Mouse (Mus musculus) thymus, postnatal 4 days (tissue): ENCODE results near the gene Rasl11b.
A peak's percentile ranks its signal among the peaks of the same experiment; 100 is the strongest.

Experiments used
- DNase-seq: peaks from one replicate; pipeline ENCODE4 v3.0.0; 2021

Gene Rasl11b

GRCm38 (mm10) chr5:74211346-74211745, 16.3 kb downstream of the Rasl11b start:
- DNase-seq = no peak

- DNase-seq = no peak
Measured at GRCm38 (mm10) chr5:74214501-74215110, 19.5 kb downstream of the Rasl11b start.

- no peak for DNase-seq
Measured at GRCm38 (mm10) chr5:74215125-74215524, 20.0 kb downstream of the Rasl11b start.

GRCm38 (mm10) chr5:74218524-74218923, 23.4 kb downstream of the Rasl11b start:
- DNase-seq = no peak

DNA sequence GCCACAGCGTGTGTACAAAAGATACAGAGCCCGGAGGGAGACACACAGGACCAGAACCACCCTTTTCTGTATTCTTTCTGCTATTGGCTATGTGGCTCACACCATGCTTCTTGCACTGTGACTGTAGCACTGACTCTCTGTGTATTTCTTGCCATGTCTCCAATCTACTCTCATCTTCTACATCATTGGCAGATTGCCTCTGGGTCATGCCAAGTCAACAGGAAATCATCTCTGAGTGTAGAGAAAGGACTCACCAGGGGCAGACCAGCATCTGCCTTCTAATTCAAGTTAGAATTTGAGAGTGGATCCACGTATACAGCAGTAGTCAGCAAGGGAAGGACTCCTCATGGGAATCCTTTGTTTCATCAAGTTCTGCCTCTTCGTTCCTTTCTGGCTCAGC, 27.5 kb downstream of the Rasl11b start:
- no peak for DNase-seq

DNA sequence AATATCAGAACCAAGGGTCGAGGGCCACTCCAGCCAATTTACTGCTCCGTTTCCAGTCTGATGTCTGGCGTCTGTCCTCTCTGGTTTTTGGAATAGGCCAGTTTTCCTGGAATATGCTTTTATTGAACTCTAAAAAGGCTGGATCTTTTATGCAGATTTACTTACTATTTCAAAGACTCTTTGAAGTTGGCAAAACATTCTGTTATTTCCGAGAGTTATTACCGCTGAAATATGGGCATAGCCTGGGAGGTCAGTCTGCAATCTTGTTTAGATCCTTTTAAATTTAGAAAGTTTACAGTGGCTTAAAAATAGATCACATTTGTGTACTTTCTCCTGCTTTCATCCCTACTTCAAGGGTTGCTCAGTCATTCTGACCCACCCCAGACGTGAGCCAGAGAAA, 29.4 kb downstream of the Rasl11b start:
- DNase-seq = no peak

GRCm38 (mm10) chr5:74226183-74226582, 31.1 kb downstream of the Rasl11b start:
- no peak for DNase-seq

GRCm38 (mm10) chr5:74227352-74227751, 32.3 kb downstream of the Rasl11b start:
- DNase-seq = no peak

DNA sequence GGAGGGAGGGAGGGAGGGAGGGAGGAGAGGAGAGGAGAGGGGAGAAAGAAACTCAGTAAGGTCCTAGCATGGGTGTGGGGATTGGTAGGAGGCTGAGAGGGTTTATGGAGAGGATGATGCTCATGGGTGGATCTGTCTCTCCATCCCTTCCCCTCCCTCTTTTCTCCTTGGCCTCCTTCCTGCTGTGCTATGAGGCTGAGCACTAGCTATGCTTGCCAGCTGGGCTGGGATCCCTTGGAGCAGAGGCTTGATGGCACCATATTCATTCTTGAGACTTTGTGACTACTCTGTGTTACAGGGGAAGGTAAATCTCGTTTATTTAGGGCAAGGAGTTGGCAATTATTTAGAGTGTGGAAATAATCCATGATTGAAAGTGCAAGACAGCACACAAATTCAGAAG, 33.9 kb downstream of the Rasl11b start:
- no peak for DNase-seq

- DNase-seq = no peak
Measured at GRCm38 (mm10) chr5:74229775-74230413, 34.8 kb downstream of the Rasl11b start.

GRCm38 (mm10) chr5:74230525-74230924, 35.4 kb downstream of the Rasl11b start:
- no peak for DNase-seq

DNA sequence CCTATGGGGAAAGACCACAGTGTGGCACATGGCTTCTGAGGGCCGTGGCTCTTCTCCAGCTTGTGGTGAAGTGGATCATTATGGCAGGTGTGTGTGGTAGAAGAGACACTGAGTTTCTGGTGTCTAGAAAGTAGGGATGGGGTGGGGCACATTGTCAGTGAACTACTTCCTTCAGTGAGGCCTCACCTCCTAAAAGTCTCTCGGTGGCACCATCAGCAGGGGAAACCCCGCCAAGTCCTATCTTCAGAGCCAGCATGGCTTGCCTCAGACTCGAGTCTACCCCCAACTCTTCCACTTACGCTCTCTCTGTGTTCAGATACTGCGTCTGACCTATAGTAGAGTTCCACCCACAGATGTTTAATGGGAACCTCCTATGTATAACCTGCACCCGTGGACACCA, 38.7 kb downstream of the Rasl11b start:
- DNase-seq = no peak

- no peak for DNase-seq
Measured at GRCm38 (mm10) chr5:74239369-74239768, 44.3 kb downstream of the Rasl11b start.

- DNase-seq = no peak
Measured at GRCm38 (mm10) chr5:74240298-74240697, 45.2 kb downstream of the Rasl11b start.

DNA sequence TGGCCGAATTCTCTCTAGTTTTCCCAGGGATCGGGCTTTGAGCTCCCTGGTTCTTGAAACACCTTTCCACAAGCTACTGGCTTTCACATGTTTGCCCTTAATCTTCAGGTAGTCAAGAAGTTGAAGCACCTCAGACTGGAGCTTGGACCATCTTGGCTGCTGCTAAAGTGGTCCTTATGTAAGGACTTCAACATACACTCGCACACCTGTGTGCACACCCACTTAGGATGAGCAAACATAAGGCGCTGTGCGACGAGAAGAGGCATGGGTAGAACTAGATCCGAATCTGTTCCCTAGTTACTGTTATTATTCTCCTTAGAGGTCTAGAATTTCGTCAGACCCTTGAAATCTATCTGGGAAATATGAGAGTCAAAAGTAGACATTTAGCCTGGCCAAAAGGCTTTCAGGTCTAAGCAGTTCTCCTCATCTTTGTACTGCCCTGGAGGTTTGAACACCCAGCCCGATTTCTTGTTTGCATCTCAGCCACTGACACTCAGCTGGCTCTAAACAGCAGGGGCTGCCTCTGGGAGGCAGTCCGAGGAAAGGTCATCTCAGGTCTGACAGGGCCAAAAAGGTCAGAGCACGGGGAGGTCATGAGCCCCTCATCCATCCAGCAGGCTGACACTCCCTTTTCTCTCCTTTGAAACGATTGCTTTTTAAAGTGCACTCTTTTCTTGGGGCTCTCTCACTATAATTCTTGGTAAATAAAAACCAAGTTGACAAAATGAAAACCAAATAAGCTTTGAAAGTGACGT, 46.0 kb downstream of the Rasl11b start:
- DNase-seq = no peak

DNA sequence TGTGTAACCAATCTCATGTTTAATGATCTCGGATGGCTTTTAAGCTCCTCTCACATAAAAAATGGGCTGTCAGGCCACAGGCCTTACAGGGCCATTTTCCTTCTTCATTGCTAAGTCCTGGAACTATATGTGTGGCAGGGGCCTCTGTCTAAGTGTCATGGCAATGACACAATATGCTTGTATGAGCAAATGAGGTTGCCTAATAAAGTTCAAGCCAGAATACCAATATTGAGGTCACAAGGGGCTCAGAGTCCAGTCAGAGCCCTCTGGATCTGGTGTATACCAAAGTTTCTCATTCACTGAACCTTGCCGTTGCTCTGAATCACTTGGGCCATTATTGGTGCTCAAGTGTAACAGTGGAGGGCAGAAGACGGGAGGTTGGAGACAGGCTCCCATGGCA, 47.6 kb downstream of the Rasl11b start:
- no peak for DNase-seq

DNA sequence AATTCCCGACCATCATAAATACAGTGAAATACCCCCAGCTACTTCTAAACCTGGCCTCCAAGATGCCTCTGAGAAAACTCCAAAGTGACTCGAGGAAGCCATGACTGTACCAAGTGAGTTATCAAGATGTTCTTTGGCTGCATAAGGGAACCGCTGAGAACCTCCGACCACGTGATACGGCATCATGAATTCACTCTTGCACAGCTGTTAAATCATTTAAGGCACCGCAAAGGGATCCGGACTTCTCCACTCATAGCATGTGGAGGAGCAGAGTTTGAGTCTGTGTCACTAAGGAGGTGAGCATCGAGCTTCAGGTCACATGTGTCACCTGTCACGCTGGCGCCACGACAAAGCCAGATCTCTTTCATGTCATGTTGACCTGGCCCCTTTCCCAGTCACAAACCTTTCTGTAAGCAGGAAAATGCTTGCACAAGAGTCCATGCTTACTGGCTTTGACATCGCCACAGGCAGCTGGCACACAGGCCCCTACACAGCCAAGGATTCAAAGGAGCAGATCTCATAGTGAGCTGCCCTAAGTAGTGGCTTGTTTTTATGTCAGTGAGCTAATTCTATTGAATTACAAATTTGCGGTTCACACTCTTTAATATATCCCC, 49.4 kb downstream of the Rasl11b start:
- no peak for DNase-seq

DNA sequence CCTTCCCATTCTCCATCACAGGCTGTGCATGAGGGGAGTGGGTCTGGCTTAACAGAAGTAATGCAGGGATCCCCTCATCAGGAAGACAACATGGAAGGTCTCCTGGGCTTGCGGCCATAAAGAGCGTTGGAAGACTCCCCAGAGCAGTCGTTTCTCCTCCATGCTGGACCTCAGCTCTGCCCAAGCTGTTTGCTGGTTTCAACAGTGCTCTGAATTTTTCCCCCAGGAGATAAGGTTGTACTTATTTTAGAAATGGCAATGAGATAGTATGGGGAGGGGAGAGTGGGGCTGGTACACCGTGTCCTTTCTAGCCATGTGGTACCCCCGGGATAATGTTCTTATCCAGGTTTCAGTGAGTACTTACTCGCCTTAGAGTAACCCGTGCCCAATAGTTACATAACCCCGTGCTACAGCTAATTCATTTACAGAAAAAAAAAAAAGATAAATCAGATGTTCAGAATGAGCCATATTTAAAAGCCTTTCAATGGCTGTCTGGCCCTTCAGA, 50.6 kb downstream of the Rasl11b start:
- no peak for DNase-seq

DNA sequence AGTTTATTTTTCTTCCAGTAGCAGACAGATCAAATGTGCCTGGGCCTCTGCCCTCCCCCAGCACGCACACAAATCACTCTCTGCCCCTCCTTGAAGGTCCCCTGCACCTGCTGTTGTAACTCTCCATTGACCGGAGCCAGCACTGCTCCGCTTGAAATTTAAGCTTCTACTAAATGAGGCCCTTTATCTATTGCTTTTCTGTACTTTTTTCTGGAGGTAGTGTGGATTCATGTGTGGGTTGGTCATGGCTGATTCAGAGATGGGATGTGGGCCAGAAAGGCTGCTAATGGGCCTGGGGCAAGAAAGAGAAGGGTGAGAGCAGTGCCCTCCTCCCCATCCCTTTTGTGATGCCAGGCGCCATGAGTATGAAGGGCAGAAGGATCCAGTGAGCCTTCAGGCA, 51.4 kb downstream of the Rasl11b start:
- peak; percentile 31 for DNase-seq

- no peak for DNase-seq
Measured at GRCm38 (mm10) chr5:74246971-74247370, 51.9 kb downstream of the Rasl11b start.
